Mouse (Mus musculus) forebrain, embryonic 16.5 days (tissue): ENCODE data around the gene Coro7. TPM values are rescaled to one million over a fixed set of nuclear protein-coding genes. Genes with fewer than 3 reads are reported as not detected.
"Not testable (repeated sequence)": the region's sequence is repeated elsewhere in the genome, so short reads cannot be mapped to it uniquely, and the experiment has no call there.

Source experiments
- ATAC-seq: fragments of 200-750 bp; cut with Nextera tagmentation; 2 replicates; pipeline ENCODE4 v1.8.0; 2017; ENCODE audit warnings: mild to moderate bottlenecking, moderate library complexity
- H3K27ac ChIP-seq: fragments of 300-500 bp; sonication (generic); 2 replicates; pipeline ENCODE4 v1.5.1; 2014; ENCODE audit warnings: low read length, control low read depth
- H3K27me3 ChIP-seq: fragments of 300-500 bp; sonication (generic); replicated peaks from 2 replicates; pipeline ENCODE4 v1.6.1; 2014; ENCODE audit warnings: low read length; ENCODE audit not compliant: control insufficient read depth, insufficient read depth
- H3K36me3 ChIP-seq: fragments of 300-500 bp; sonication (generic); 2 replicates; pipeline ENCODE4 v1.6.1; 2014; ENCODE audit not compliant: control insufficient read depth, insufficient read depth
- H3K4me1 ChIP-seq: fragments of 300-500 bp; sonication (generic); replicated peaks from 2 replicates; pipeline ENCODE4 v1.6.1; 2014; ENCODE audit warnings: low read length; ENCODE audit not compliant: control insufficient read depth, insufficient read depth
- H3K4me2 ChIP-seq: fragments of 300-500 bp; sonication (generic); 2 replicates; pipeline ENCODE4 v1.6.1; 2014; ENCODE audit warnings: mild to moderate bottlenecking, low read length, control low read depth
- H3K4me3 ChIP-seq: fragments of 300-500 bp; sonication (generic); replicated peaks from 2 replicates; pipeline ENCODE4 v1.5.1; 2014; ENCODE audit warnings: mild to moderate bottlenecking, low read length, control low read depth
- H3K9ac ChIP-seq: fragments of 300-500 bp; sonication (generic); replicated peaks from 2 replicates; pipeline ENCODE4 v1.6.1; 2014; ENCODE audit warnings: low read depth, low read length, control low read depth
- H3K9me3 ChIP-seq: fragments of 300-500 bp; sonication (generic); 2 replicates; pipeline ENCODE4 v1.6.1; 2016; ENCODE audit warnings: low read length; ENCODE audit not compliant: control insufficient read depth
- WGBS: fragments of 180-500 bp; shearing (Covaris S2); extraction: QIAGEN DNeasy Blood & Tissue Kit; methylation state at CpG from one replicate; pipeline ENCODE4 v1.1.7; 2014; 5-methylcytosine and 5-hydroxymethylcytosine counted together
- polyA plus RNA-seq: library from polyadenylated mRNA; unstranded; fragments of >200 nt; fragmentation: Nextera tagmentation; extraction: Ambion mirVana; gene quantifications from 2 replicates; pipeline ENCODE4 v1.2.1, GENCODE M21; 2015

Gene Coro7
- polyA plus RNA-seq, 1 experiment from 2014 or later = 32.6 TPM

GRCm38 (mm10) chr16:4718753-4719518 lies 39.4 kb upstream of the Coro7 start, which contains the start of gene Nmral1:
Nmral1 (minus strand) TSS chr16:4719356.
- peak within 1 kb of the TSS; percentile 71 for H3K4me2 ChIP-seq
- no peaks in the 10 kb centered on the region for H3K9me3 ChIP-seq
- H3K27me3 ChIP-seq = no peaks in the 10 kb centered on the region
- peak within 1 kb of the TSS; percentile 59 for H3K4me3 ChIP-seq
- WGBS = 15% methylated on average over 33 of the region's 33 CpGs
- ATAC-seq = peak; percentile 88
- peak within 1 kb of the TSS; percentile 73 for H3K9ac ChIP-seq
- peaks cover 4% of the 10 kb centered on the region; the same call in 1 of the 2 replicates for H3K36me3 ChIP-seq
- H3K27ac ChIP-seq = peak within 1 kb of the TSS; percentile 80
- H3K4me1 ChIP-seq = peaks cover 7% of the 10 kb centered on the region

- Histone ChIP-seq H3K9ac (no peak overlapping the region; the same call in 1 of the 2 replicates), H3K4me3 (peak overlapping the region; percentile 59), H3K27me3 (no peaks in the 10 kb centered on the region), H3K36me3 (peaks cover 7% of the 10 kb centered on the region), H3K27ac (no peak overlapping the region), H3K4me2 (peak overlapping the region; percentile 71), H3K4me1 (peaks cover 7% of the 10 kb centered on the region), H3K9me3 (no peaks in the 10 kb centered on the region)
- WGBS = 53% methylated on average over 3 of the region's 3 CpGs
- no peak for ATAC-seq
Measured at GRCm38 (mm10) chr16:4717866-4718265, 38.3 kb upstream of the Coro7 start.

GRCm38 (mm10) chr16:4713861-4714710 lies 34.5 kb upstream of the Coro7 start:
- no peak overlapping the region for H3K4me2 ChIP-seq
- H3K4me3 ChIP-seq = no peak overlapping the region
- no peaks in the 10 kb centered on the region for H3K9me3 ChIP-seq
- H3K27ac ChIP-seq = no peak overlapping the region
- H3K27me3 ChIP-seq = no peaks in the 10 kb centered on the region
- H3K4me1 ChIP-seq = peaks cover 7% of the 10 kb centered on the region
- no peak overlapping the region for H3K9ac ChIP-seq
- 92% methylated on average over 17 of the region's 17 CpGs for WGBS
- no peak for ATAC-seq
- H3K36me3 ChIP-seq = peaks cover 21% of the 10 kb centered on the region

GRCm38 (mm10) chr16:4711173-4711572 lies 31.6 kb upstream of the Coro7 start:
- Histone ChIP-seq H3K27ac (no peak overlapping the region), H3K36me3 (peaks cover 24% of the 10 kb centered on the region), H3K4me3 (no peak overlapping the region), H3K4me1 (no peaks in the 10 kb centered on the region), H3K27me3 (no peaks in the 10 kb centered on the region), H3K4me2 (no peak overlapping the region), H3K9ac (no peak overlapping the region), H3K9me3 (no peaks in the 10 kb centered on the region)
- ATAC-seq = no peak
- 94% methylated on average over 4 of the region's 4 CpGs for WGBS

DNA sequence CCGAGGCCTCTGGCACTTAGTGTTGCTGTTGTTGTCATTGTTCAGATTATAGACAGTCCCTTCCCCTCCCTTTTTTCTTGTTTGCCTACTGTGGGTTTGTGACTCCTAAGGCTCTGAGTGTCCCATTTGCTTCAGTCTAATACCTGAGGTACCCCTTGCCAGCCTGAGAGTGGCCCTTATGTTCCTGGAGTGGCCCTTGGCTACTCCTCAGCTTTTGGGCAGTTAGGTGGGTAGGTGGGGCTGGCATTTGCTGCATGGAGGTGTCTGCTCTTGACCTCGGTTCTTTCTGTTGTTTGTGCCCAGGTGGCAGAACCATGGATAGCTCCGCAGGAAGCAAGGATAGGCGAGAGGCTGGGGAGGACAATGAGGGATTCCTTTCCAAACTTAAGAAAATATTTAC lies 26.0 kb upstream of the Coro7 start:
- Histone ChIP-seq H3K9ac (no peak overlapping the region), H3K4me3 (no peak overlapping the region), H3K27ac (no peak overlapping the region), H3K9me3 (no peaks in the 10 kb centered on the region), H3K36me3 (peaks cover 33% of the 10 kb centered on the region), H3K4me1 (no peaks in the 10 kb centered on the region), H3K4me2 (no peak overlapping the region), H3K27me3 (no peaks in the 10 kb centered on the region)
- ATAC-seq = no peak
- WGBS = 70% methylated on average over 4 of the region's 4 CpGs

DNA sequence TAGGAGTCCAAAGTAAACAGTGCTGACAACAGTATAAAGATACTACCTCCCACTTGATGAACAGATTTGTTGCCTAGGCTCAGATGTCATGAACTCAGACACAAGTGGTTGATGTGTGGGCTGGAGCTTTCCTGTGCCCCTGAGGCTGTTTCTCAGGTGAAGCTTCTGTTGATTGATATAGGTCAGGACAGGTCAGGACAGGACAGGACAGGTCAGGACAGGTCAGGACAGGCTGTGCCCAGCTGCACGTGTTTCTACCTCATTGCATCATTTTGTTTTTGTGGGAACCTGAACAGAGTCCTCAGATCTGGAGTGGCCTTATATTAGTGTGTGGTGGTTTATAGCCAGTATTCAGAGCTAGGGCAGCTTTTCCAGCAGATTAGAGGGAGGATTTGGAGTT lies 23.1 kb upstream of the Coro7 start:
- no peak overlapping the region for H3K27ac ChIP-seq
- H3K9me3 ChIP-seq = no peaks in the 10 kb centered on the region
- peaks cover 42% of the 10 kb centered on the region for H3K36me3 ChIP-seq
- H3K4me3 ChIP-seq = no peak overlapping the region
- no peak for ATAC-seq
- 74% methylated on average over 1 of the region's 1 CpGs for WGBS
- no peak overlapping the region for H3K9ac ChIP-seq
- no peaks in the 10 kb centered on the region for H3K27me3 ChIP-seq
- H3K4me1 ChIP-seq = no peaks in the 10 kb centered on the region
- no peak overlapping the region for H3K4me2 ChIP-seq

- H3K9me3 ChIP-seq = no peaks in the 10 kb centered on the region
- ATAC-seq = no peak
- WGBS = 94% methylated on average over 3 of the region's 3 CpGs
- H3K36me3 ChIP-seq = peaks cover 47% of the 10 kb centered on the region
- no peak overlapping the region for H3K27ac ChIP-seq
- no peaks in the 10 kb centered on the region for H3K27me3 ChIP-seq
- no peak overlapping the region for H3K4me3 ChIP-seq
- H3K9ac ChIP-seq = no peak overlapping the region
- H3K4me2 ChIP-seq = no peak overlapping the region
- no peaks in the 10 kb centered on the region for H3K4me1 ChIP-seq
Measured at GRCm38 (mm10) chr16:4701211-4701610, 21.6 kb upstream of the Coro7 start.

DNA sequence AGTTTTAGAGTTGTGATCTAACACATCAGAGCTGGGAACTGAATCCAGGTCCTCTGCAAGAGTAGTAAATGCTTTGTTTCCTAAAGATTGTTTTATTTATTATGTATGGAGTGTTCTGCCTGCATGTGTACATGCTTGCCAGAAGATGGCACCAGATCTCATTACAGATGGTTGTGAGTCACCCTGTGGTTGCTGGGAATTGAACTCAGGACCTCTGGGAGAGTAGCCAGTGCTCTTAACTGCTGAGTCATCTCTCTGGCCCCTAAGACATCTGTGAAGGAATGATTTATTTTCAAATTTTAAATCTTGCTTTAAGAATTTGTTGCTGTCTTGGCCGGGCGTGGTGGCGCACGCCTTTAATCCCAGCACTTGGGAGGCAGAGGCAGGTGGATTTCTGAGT lies 9.8 kb upstream of the Coro7 start:
- not testable (repeated sequence) for H3K27ac ChIP-seq, H3K9ac ChIP-seq, H3K4me3 ChIP-seq, H3K27me3 ChIP-seq, H3K4me1 ChIP-seq, H3K4me2 ChIP-seq, ATAC-seq, H3K9me3 ChIP-seq
- peaks cover 30% of the 10 kb centered on the region for H3K36me3 ChIP-seq
- 100% methylated on average over 4 of the region's 4 CpGs for WGBS

GRCm38 (mm10) chr16:4684457-4684791 lies 4.8 kb upstream of the Coro7 start:
- WGBS = 3% methylated on average over 9 of the region's 9 CpGs
- no peak overlapping the region for H3K27ac ChIP-seq
- H3K9me3 ChIP-seq = no peaks in the 10 kb centered on the region
- peaks cover 15% of the 10 kb centered on the region for H3K4me1 ChIP-seq
- ATAC-seq = no peak; the same call in 1 of the 2 replicates
- H3K4me3 ChIP-seq = peak overlapping the region; percentile 93
- peak overlapping the region; percentile 95 for H3K4me2 ChIP-seq
- H3K27me3 ChIP-seq = no peaks in the 10 kb centered on the region
- peak overlapping the region; percentile 96 for H3K9ac ChIP-seq
- peaks cover 8% of the 10 kb centered on the region for H3K36me3 ChIP-seq
